Mouse (Mus musculus) kidney, adult 11 months (tissue): ENCODE data around the gene Grtp1.

ENCODE experiments used
- DNase-seq: peaks from one replicate; pipeline ENCODE4 v3.0.0; 2022

The Grtp1 gene

DNA sequence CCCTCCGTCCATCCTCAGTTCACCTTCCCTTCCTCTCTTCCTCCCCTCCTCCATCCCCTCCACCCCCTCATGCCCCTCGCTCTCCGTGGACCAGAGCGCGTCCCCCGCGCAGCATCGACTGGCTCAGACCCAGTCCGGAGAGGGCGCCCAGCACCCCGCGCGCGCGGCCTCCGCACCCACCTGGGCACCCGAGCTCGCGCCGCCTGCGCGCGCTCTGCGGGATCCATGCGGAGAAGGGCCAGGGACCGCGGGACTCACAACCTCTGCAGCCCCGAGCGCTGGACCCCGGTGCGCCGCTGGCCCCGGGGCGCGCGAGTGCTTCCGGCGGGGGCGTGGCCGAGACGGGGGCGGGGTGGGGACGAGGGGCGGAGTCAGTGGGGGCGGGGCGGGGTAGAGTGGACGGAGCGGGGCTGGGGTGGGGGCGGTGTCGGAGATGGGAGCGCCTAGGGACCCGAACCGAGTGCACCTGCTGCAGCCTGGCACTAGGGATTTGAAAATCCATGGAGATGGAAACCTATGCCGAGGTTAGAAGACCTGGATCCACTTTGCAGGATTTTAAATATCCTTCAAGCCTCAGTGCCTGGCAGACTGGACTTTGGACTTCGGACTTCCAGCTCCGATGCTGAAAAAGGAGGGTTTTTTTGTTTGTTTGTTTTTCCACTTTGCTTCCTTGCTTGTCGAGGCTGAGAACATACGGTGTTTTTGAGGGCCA is at the start of gene Grtp1:
Gene Grtp1, minus strand, starts transcription at position 320 of the 712 bp plus-strand sequence.
- peak; percentile 65 for DNase-seq

DNA sequence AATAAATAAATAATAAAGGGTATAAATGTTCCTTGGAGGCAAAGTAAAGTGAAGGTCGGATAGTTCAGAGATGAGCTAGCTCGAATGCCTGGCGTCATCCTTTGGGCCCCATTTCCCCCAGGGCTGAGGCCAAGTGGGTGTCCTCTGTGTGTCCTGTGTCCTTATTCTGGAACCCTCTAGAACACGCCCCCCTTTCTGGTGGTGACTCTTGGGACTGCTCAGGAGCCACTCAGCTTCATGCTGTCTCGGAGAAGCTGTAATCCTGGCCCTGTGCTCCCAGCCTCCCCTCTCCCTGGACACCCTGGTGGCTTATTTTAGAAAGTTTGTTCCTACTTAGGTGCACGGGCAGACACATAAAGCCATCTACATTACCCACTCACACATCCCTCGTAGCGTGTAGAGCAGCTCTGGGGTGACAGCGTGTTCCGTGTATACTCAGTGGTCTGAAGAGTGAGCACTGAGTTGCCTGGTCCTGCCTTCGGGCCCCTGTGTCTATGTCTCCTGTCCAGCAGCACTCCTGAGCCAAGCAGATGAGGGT is 44.0 kb upstream of the Grtp1 start:
- no peak for DNase-seq

DNA sequence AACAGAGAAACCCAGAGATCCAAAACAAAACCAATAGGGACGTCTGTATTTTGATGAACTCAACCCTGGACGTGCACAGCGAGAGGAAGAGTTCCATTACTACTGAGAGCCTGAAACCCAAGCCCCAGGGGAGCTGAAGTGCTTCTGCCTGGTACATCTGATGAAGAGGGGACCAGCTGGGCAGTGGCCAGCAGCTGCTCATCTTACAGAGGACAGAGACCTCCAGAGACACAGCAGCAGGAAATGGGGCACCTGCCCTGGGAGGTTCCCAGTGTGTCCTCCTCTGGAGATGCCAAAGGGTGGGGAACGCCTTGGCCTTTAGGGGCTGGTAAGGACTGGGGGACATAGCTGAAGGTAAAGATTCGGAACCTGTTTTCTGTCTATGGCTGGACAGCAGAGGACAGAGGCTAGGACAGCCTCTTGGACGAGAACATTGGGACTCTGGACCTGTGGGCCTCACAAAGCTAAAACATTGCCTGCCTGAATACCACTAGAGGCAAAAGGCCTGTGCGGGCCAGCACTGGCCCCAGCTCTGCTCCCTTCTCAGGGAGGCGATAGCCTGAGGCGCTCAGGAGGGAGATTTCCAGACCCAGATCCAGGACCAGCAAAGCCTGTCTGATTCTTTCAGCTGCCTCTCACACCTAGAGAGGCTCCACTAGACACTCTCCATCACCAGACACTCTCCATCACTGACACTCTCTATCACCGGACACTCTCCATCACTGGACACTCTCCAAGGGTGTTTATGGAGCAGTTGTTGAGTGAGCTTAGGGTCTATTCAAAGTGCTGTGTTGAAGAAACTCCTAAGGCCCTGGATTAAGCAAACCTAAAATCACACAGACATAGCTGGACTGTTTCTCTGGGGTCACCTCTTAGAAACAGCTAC is 42.8 kb upstream of the Grtp1 start:
- no peak for DNase-seq

DNA sequence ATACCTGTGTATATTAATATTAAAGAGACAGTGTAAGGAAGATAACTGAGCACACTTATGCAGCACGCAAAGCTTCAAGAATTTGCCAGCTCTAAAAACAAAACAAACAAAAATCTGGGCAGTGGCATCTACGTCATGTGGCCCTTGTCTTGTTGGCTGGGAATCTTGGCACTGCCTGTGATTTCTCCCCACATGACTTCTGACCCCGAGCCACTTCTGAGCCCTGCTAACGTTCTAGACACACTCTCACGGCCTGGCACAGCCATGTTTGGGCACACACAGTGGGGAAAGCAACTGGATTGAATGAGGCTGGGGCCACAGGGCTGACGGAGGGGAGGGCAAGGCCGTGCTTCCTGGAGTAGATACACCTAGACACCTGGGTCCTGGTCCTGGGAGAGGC is 40.3 kb upstream of the Grtp1 start:
- DNase-seq, result peak; percentile 60

DNA sequence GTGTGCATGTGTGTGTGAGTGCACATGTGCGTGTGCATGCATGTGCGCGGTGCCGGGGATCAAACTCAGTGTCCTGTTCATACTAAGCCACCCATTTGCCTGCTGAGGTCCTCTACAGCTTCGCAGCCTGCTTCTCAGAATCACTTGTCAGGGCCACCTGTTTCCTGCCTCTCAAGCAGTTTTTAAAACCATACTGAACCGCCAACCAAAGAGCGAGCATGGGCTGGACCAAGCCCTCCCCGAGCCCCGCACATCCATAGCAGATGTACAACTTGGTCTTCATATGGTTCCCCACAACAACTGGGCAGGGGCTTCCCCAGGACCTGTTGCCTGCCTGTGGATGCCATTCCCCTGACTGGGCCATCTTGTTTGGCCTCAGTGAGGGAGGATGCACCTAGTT is 39.6 kb upstream of the Grtp1 start:
- no peak for DNase-seq

DNA sequence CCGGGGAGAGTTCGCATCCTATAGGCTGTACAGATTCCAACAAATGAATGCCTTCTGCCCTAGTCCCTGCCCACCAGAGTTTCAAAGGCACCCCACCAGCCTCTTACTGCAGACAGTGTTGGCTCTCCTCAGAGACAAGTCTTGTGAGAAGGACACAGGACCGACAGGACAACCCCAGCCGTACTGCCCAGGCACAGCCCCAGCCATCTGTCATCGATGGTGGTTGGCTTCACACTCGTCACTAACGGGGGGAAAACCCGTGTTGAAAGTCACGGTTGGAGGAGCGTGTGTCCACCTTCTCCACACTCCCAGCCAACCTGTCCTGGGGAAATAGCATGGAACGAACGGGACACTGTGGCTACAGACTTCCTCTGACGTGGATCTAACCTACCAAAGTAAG is 34.4 kb upstream of the Grtp1 start:
- DNase-seq, result no peak

DNA sequence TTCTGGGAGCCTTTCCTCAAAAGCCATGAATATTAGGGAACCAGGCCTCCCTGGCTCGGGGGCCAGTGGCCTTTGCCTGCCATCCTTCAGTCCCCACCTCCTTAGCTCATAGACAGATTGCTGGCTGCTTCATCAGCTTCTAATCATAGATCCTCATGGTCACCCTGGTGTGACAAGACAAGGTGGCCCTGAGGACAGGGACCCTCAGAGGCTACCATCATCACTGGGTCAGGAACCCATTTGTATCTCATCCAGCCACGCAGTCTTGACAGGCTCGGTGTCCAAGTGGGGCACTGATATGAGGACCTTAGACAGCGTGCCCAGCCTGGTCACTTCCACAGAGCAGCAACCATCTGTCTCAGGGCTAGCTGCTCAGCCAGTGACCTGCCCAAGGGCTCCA is 30.1 kb upstream of the Grtp1 start:
- DNase-seq, result no peak

DNA sequence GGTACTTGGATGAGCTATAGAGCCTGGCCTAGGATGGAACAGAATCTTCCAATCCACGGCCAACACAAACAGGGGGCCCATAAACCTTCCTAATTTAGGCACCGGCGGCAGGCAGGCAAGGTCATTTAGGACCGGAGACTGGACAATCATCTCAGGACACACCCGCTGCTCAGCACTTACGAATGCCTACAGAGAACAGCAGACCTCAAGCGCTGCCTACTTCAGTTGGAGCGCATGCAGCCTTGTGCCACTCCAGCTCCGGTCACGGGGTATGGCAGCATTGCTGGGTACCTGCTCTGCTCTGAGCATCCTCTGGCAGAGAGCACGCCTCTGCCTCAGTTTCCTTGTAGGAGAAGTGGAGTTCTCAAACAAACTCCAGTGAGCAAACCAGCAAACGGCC is 29.4 kb upstream of the Grtp1 start:
- DNase-seq, result no peak

DNA sequence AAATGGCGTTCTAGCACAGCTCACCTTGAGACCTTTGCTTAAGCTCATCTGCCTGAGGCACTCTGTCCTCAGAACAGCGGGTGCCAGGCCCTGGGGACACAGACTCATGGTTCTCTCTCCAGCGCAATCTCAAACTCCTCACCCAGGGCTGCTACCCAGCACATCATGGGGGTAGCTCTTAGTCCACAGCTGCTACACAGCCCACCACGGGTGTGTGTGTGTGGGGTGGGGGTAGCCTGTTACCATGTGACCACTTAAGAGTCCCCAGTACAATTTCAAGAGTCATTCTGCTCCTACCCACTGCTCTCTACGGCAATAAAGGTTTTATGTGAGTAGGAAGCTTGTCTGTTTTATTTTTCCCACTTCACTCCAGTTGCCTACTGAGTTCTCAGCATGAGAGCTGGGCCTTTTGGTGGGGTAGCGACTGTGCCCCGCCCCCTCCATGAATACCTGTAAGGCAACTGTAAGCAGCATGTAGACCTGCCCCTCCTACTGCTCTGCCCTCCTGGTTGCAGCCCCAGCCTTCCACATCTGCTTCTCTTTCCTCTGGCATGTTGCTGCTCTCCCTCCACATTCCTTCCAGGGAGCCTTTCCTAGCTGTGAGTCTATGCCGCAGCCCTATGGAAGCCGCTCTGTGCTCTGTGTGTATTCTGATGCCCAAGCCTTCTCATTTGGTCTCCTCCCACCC is 28.6 kb upstream of the Grtp1 start:
- no peak for DNase-seq

DNA sequence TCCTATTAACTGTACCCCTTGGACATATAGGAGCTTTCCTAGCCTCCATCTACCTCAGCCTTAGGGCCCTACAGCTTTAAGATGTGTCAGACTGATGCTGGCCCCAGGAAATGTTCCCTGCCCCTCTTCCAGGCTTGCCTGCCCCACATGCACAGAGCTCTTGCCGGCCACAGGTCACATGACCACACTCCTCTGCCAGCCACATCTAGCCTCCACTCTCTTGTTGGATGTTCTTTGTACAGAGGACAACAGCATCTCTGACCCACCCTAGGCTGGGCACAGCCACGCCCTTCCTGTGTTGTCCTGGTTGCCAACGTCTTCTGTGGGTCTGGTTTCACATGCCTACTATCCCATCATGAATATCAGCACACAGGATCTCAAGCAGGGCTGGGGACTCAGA is 26.8 kb upstream of the Grtp1 start:
- DNase-seq, result no peak

DNA sequence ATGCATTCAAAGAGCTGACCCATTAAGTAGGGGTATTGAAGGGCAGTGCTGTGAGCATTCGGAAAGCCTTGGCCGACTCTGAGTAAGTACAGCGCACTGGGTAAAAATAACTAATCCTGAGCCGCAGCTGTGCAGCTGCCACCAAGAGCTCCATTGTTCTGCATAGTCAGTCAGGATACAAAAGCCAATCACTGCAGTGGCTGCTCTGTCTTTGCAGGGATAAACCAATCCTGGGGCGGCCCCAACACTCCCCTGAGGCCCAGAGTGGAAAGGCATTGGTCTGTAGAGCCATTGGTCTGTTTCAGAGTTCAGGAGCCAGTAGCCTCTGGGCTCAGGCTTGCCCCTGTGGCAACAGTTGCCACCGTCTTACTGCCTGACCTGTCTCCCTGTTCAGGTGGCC is 25.9 kb upstream of the Grtp1 start:
- DNase-seq, result no peak

DNA sequence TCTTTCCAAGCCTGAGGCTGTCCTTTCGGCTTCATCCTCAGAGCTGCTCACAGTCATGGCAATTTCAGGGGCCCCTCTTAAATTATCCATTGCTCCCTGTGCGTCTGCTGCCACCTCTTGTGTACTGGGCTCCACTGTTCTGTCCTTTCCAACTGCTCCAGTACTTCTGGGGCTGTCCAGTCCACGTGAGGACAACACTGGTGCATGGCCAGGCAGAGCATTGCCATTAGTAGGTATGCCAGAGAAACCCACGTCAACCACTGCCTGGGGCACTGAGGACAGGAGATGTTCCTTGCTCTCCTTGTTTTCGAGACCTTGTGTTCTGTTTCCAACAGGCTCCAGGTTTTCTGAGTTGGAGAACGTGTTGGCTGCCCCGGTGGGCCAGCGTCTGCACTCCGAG is 24.0 kb upstream of the Grtp1 start:
- no peak for DNase-seq

DNA sequence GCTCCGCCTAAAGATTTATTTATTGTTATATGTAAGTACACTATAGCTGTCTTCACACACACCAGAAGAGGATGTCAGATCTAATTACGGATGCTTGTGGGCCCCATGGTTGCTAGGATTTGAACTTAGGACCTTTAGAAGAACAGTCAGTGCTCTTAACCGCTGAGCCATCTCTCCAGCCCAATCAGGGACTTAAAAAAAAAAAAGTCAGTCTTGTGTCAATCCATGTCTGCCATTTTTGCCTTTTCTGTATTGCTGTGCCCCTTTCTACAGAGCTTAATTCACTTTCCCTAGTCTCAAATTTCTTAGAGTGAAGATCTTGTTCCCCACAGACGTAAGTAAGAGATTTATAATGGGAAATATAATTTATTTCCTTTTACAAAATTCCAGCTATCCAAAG is 18.0 kb upstream of the Grtp1 start:
- no peak for DNase-seq

DNA sequence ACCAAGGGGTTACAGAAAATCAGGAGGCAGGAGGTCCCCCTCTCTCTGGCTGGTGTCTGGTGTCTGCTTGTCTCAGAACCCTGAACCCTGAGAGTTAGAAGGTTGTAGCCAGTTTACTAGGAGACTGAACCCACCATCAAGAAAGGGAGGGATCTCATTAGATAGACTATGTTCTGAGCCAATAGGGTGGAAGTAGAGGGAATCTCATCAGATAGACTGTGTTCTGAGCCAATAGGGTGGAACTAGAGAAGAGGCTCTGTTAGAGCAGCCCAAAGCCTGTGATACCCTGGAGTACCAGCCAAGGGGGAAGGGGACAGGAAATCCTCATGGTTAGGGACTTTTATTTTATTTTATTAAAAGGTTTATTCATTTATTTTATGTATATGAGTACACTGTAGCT is 17.6 kb upstream of the Grtp1 start:
- no peak for DNase-seq

DNA sequence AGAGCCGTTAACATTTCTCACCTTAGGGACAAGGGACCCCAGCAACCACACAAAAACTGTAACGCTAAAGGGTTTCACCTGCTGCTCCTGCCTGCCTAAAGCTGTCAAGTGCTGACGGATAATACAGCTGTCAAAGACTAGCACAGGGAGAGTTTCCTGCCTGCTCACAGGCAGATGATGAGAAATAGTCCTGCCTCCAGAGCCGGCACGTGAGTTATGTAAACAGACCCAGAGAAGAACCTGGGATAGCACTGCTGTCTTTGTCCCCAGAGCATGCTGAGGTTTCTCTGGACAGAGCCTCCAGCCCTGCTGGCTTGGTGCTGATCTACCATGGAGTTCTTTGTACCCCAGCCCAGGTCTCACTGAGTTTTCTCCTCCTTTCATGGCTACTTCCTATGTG is 16.7 kb upstream of the Grtp1 start:
- DNase-seq, result no peak

DNA sequence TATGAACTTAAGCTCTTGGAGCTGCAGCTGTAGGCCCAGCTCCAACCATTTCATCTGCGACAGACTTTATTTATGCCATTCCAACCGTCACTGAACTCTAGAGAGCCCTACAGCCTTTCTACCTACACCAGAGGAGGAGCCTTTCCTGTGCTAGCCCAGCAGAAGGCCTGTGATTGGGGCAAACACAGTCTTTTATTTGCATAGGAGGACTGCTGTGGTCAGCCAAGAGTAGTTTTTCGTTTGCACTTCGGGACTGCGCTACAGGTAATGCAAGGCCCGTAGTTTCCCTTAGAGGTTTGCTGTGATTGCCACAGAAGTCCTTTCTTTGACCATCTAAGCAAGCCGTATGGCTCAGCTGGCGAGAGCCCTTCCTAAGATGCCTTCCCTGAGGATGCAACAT is 16.0 kb upstream of the Grtp1 start:
- DNase-seq, result no peak

DNA sequence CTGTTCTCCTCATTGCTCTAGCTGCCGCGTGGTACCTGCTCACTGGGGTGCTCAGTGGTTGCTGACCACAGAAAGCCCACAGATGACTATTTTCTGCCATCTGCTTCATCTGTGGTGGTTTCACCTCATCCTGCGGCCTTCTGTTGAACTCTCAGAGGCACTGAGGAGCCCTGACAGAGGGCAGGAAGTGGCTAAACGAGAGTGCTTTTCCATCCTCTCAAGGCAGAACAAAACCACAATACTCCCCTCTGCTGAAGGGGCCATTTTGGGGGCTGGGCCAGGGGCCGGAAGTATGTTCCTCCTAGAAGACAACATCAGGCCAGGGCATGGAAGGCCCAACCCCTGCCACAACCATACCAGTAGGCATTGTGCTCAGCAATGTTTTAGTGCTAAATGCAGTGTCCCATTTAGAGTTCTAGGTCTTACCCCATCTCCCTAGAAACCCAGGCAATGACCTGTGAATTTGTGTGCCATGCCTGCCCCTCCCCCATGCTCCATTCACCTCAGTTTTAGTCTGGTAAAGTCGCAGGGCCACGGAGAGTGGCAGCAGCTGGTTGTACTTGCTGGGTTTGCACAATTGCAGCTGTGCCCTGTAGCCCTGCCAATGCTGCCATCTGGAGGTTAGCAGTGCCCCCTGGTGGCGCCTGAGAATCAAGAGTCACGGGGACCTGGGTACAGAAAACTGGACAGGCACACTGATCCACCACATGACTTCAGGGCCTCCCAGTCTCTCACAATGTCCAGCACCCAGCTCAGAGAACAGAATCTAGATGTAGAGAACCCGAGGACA is 13.3 kb upstream of the Grtp1 start:
- DNase-seq, result peak; percentile 86

DNA sequence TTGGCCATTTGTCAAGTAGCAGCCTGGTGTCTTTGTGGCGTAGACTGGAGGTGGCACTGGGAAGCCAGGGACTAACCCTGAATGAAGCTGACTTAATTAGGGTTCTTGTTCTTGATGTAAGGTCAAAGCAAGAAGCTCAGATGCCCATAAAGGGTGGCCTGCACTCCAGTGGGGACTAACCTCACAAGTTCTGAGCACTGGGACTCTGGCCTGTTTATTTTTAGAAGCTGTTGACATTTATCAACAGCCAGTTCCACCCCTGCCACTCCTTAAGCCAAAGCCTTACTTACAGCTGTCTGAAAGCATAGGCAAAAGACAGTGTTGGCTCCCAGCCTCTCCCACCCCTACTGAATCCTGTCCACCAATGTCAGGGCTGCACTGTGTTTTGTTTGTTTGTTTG is 9.3 kb upstream of the Grtp1 start:
- DNase-seq, result no peak

DNA sequence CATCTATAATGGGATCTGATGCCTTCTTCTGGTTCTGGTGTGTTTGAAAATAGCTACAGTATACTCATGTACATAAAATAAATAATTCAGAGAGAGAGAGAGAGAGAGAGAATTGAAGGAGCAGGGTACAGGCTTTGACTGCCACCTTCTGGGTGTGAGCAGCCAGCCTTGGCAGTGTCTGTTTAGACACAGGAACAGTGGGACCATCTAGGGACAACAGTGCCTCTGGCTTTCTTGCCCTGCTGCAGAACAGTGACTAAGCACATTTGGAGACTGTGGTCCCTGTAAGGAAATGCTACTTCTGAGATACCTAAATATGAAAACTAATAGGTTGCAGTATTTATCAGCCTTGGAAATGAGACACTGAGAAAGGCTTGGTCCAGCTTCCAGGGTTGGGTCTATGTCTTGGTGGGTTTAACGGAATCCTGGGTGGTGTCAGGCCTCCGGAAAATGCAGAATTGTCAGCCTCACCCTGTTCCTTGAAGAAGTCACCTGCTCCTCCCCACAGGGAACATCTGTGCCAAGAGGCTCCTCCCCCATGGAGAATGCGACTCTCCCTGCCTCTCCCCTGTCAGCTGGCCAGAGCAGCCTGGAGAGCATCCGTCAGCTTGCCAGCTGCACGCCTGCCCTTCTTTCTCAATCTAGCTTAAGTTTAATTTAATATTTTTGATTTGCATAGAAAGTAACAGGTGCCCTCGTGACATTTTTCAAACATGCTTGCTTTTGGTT is 8.4 kb upstream of the Grtp1 start:
- peak; percentile 28 for DNase-seq

DNA sequence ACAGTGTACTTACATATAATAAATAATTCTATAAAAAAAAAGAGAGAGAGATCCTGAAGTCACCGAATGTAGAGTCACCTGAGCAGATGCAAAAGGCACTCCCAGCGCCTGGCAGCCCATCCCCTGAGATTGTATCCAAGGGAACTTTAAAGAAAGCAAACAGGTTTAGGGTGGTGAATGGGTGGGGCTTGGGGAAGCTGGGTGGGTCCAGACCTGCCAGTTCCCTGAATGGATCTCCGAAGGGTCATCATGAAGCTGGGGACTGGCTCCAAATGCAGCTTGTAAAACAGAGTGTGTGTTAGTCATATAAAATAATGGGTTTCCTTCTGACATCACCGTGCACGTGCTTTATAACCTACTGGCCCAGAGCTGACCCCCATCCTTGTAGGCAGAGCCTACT is 5.9 kb upstream of the Grtp1 start:
- DNase-seq, result no peak

DNA sequence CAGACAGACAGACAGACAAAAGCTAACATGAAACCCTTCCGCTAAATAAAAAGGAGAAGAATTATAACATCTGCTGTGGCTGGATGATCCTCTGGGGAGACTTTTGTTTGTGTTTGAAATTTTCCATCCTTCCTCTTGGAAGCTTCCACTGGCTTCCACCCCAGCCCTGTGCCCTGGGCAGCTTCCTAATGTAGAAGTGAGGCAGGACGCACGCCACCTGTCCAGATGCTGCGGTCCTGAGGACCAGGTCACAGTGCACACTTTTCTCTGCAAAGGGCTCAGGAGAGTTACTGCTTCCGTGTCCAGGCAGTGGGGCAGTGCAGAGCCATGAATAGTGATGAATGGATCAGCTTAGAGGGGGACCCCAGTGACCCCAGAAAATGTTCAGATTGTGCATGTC is 4.9 kb upstream of the Grtp1 start:
- DNase-seq, result no peak
